Mouse (Mus musculus) layer of hippocampus, adult 9-11 months (tissue): ENCODE data around the gene Klhl1.

Experiments
- DNase-seq: peaks from one replicate; pipeline ENCODE4 v3.0.0; 2022

The Klhl1 gene

GRCm38 (mm10) chr14:96518954-96519682, at the start of gene Klhl1:
TSS of gene Klhl1 (minus strand) at chr14:96519102.
- DNase-seq, result no peak

DNA sequence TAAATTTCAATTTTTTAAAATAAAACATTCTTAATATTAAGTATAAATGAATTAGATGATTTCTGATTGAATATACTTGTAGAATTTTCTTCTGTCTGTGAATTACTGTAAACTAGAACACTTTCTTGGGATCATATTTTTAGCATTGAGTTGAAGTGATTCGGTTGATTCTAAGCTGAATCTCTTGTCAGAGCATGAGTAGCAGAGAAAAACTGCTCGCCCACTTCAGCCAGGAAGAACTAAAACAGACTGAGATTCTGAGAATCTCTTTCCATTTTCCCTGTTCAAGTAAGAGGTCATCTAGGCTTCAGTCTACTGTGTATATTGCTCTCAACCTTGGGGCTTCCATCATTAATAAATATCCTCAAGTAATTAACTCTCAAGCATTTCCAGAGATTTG, 34.8 kb upstream of the Klhl1 start:
- no peak for DNase-seq

DNA sequence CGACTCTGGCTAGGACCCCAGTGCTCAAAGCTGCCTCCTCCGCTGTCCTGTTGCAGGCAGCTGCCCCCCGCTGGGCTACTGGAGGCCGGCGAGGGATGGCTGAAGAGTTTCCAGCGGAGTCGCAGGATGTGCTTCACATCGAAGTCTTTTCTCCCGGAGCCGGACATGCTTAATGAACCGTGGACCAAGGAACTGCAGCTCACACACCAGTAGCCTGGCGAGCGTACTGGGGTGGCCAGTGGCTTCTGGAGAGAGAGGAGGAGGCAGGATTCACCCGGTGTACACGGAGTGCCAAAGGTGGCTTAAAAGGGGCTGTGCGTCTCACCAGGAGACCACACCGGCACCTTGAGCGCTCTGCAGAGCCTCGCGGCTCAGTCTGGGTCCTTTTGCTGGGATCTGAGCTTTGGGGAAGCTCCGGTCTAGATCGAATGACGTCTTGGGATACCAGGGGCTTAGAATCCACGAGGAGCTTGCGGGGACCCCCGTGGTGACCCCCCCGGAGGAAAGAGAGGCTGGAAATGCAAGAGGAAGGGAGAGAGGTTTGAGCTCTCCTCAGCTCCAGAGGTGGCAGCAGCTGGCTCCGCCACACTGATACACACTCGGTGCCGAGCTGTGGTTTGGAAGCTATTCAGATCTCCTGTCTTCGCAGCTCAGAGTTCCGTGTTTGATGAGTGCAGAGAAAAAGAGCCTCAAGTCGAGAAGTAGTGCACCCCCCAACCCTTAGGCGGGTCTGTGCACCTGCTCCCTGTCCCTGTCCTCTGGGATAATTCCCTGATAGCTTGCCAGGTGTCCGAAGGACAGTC, 550 bp downstream of the Klhl1 start:
- DNase-seq, result no peak

DNA sequence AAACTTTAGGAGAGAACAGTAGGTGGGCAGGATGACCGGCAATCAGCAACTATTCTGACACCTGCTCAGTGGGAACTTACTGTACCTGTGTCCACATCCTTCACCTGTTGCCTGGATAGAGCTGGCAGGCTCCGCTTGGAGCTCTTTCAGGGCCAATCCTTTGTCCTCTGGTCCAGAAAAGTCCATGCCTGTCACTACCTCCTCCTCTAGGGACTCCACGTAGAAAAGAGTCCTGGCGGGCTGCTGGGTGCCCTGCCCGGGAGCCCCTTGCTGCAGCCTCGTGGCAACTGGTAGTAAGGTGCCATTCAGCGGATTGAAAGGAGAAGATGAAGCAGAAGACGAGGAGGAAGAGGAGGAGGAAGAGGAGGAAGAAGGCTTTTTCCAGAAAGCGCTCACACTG, 1.2 kb downstream of the Klhl1 start:
- no peak for DNase-seq

GRCm38 (mm10) chr14:96499936-96500335, 19.0 kb downstream of the Klhl1 start:
- DNase-seq, result no peak

- no peak for DNase-seq
These were observed 47.1 kb downstream of the Klhl1 start for GRCm38 (mm10) chr14:96471812-96472211.

- DNase-seq, result no peak
These were observed 47.6 kb downstream of the Klhl1 start for GRCm38 (mm10) chr14:96471336-96471735.

- DNase-seq, result peak; percentile 23
These were observed 57.1 kb downstream of the Klhl1 start for GRCm38 (mm10) chr14:96461756-96462155.

GRCm38 (mm10) chr14:96392032-96392737, 126.7 kb downstream of the Klhl1 start:
- no peak for DNase-seq

DNA sequence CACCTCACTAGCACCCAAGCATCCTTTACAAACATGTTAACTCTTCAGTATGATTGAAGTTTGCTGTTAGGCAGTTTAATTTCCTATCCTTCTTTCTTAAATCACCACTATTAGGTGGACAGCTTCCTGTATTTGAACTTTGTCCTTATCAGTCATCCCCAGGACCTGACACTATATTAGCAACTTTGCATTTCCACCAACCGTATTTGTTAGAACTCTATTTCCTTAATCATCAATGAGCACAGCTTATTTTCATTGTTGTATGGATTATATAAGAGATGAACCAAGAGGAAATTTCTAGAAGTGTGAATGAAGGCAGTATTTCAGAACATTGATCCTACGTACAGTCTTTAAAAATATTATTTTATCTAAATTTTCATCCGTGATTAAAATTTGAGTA, 156.2 kb downstream of the Klhl1 start:
- no peak for DNase-seq

GRCm38 (mm10) chr14:96348220-96348619, 170.7 kb downstream of the Klhl1 start:
- no peak for DNase-seq

DNA sequence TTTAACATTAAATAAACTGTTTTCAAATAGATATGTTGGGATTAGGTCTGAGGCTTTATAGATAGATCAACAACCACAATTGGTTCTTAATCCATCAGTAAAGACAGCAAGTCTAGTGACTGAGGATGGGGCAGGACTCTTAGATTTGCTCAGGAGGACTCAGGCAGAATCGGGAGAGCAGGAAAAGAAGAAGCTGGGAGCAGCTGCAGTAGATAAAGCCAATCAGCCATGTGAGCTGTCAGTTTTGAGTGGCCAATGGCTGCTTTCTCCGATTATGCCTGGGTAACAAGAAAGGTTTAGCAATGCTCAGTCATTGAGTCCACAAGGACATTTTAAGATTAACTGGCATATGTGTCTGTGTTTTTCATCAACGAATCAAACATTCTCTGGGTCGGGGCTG, 187.8 kb downstream of the Klhl1 start:
- no peak for DNase-seq

DNA sequence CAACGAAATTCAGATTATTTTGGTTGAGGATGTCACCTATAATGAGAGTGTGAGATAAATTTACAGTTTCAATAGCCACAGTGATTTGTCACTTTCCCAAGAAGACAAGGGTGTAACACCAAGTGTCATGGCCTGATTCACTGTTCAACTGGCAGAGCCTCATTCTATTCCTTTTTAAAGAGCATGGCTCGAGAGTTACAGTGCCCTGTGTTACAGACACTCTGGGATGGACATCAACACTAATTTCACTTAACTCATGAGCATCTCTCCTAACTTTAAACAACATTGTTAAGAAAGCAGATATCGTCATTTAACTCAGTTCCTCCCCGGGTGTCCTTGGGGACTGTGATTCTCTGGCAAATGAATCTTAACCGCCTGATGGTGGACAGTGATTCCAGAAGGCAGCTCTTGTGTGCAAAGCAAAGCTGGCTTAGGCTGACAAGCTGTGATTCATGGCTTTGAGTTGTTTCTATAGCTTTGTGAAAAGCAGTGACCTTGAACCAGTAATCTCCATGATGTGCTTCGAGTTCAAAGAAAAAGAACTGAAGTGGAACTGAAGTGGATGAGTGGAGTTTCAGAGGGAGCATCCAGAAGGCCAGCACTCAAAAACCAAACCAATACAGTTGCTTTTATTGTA, 301.0 kb downstream of the Klhl1 start:
- DNase-seq, result no peak

- DNase-seq, result peak; percentile 1
These were observed 324.1 kb downstream of the Klhl1 start for GRCm38 (mm10) chr14:96194795-96195194.

DNA sequence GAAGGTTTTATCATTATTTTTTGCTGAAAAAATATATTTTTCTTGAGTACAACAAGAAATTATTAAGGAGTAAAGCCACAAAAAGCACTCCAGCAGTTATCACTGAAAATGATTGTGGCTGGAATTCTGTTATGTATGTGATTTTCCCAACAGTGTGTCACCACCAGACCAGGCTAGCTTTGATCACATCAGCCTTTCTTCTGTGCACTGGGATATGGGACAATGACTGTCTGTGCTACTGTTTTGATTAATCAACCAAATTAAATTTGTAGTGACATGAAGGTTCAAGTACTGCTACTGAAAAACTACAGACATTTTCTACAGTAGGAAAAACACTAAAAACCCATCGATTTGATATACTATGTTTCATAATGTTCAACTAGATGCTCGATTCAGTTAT, 344.4 kb downstream of the Klhl1 start:
- DNase-seq, result no peak

- no peak for DNase-seq
These were observed 375.8 kb downstream of the Klhl1 start for GRCm38 (mm10) chr14:96143137-96143536.

GRCm38 (mm10) chr14:96140246-96140645, 378.7 kb downstream of the Klhl1 start:
- peak; percentile 31 for DNase-seq

- DNase-seq, result no peak
These were observed 411.5 kb downstream of the Klhl1 start for GRCm38 (mm10) chr14:96107396-96107795.

DNA sequence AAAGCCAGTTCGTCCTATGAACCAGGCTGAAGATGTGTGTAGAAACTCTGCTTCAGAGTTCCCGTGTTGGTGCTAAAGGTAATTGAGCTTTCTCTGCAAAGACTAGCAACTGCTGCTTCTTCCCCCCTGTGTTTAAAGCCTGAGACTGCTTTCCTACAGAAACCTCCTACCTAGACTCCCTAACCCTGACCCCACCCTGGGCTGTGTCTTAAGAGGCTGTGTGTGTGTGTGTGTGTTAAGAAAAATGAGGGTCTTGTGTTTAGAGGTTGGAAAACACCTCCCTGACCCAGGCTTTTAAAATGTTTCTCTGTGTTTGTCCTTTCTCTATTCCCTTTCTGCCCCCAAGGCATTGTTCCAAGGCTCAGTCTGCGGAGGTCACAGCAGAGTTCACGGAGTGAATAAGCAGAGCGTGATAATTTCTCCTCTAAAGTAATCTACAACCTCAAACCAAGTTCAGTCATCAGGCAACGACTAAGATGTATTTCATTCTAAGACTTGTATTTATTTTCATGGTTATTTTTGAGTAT, 437.2 kb downstream of the Klhl1 start:
- DNase-seq, result no peak

DNA sequence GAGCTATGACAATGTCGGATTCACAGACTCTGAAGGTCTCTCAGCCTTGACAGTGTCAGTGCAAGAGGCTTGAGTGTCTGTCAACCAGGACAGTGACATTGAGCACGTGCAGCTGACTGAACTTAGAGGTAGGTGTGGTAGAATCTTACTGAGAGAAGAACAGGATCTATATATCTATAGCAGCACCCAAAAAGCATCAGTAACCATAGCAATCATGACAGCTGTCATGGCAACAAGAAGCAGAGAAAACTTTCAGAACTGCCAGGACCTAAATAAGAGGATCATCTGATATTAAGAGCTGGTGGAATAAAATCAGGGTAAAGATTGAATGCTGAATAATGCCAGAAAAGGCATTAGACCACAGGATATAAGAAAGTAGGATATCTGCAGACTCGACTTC, 453.0 kb downstream of the Klhl1 start:
- DNase-seq, result no peak
